Mouse (Mus musculus): ENCODE data around the gene Wasf1.

- TF ChIP-seq CTCF (IDR thresholded peaks at IDR 0.05) (no peak), EP300 (IDR thresholded peaks at IDR 0.05) (no peak)
Observed at GRCm38 (mm10) chr10:40964546-40964945, 81.3 kb downstream of the Wasf1 start.
